Mouse (Mus musculus) midbrain, embryonic 16.5 days (tissue): ENCODE data around the gene Rpa1. TPM values are rescaled to one million over a fixed set of nuclear protein-coding genes. Genes with fewer than 3 reads are reported as not detected.

Experiments used
- ATAC-seq: fragments of 200-750 bp; cut with Nextera tagmentation; 2 replicates; pipeline ENCODE4 v1.8.0; 2017; ENCODE audit warnings: moderate TSS enrichment
- H3K27ac ChIP-seq: fragments of 300-500 bp; sonication (generic); 2 replicates; pipeline ENCODE4 v1.5.1; 2014; ENCODE audit warnings: mild to moderate bottlenecking, low read length, mixed read lengths
- H3K27me3 ChIP-seq: fragments of 300-500 bp; sonication (generic); 2 replicates; pipeline ENCODE4 v1.6.1; 2014; ENCODE audit warnings: low read depth, low read length, mixed read lengths; ENCODE audit not compliant: control insufficient read depth, insufficient read depth
- H3K36me3 ChIP-seq: fragments of 300-500 bp; sonication (generic); 2 replicates; pipeline ENCODE4 v1.6.1; 2014; ENCODE audit warnings: mild to moderate bottlenecking, low read length, moderate library complexity, mixed read lengths; ENCODE audit not compliant: control insufficient read depth, insufficient read depth
- H3K4me1 ChIP-seq: fragments of 300-500 bp; sonication (generic); 2 replicates; pipeline ENCODE4 v1.6.1; 2014; ENCODE audit warnings: mild to moderate bottlenecking, low read length, mixed read lengths; ENCODE audit not compliant: control insufficient read depth, insufficient read depth
- H3K4me2 ChIP-seq: fragments of 300-500 bp; sonication (generic); 2 replicates; pipeline ENCODE4 v1.6.1; 2014; ENCODE audit warnings: mild to moderate bottlenecking, low read length, mixed read lengths
- H3K4me3 ChIP-seq: fragments of 300-500 bp; sonication (generic); 2 replicates; pipeline ENCODE4 v1.5.1; 2014; ENCODE audit warnings: low read depth, mild to moderate bottlenecking, low read length, moderate library complexity, mixed read lengths
- H3K9ac ChIP-seq: fragments of 300-500 bp; sonication (generic); 2 replicates; pipeline ENCODE4 v1.6.1; 2014; ENCODE audit warnings: low read depth, low read length, mixed read lengths
- H3K9me3 ChIP-seq: fragments of 300-500 bp; sonication (generic); replicated peaks from 2 replicates; pipeline ENCODE4 v1.6.1; 2014; ENCODE audit warnings: mild to moderate bottlenecking, low read length, mixed read lengths; ENCODE audit not compliant: control insufficient read depth, poor library complexity, severe bottlenecking
- WGBS: fragments of 180-500 bp; shearing (Covaris S2); extraction: QIAGEN DNeasy Blood & Tissue Kit; methylation state at CpG from one replicate; pipeline ENCODE4 v1.1.7; 2014; 5-methylcytosine and 5-hydroxymethylcytosine counted together
- polyA plus RNA-seq: library from polyadenylated mRNA; unstranded; fragments of >200 nt; fragmentation: Nextera tagmentation; extraction: Ambion mirVana; gene quantifications from 2 replicates; pipeline ENCODE4 v1.2.1, GENCODE M21; 2015

Gene Rpa1
- polyA plus RNA-seq, 1 experiment from 2014 or later, result 50.7 TPM

DNA sequence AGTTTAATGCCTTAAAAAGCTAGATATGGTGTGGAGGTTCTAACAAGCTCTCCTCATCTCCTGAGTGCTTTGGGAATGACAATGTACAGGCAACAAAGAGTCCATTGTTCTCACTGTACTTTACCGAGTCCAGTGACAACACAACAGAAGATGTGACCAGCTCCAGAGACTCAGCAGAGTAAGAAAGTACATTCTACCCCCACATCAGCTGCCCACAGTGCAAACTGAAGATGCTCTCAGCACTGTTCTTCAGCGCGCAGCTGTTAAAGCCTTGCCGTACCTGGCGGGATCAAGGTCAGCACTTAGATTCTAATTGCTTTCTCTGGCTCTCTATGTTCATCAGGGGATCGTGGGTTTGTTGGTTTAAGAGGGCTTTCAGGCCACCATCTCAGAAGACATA, 36.4 kb downstream of the Rpa1 start:
- no peak overlapping the region for H3K4me2 ChIP-seq

DNA sequence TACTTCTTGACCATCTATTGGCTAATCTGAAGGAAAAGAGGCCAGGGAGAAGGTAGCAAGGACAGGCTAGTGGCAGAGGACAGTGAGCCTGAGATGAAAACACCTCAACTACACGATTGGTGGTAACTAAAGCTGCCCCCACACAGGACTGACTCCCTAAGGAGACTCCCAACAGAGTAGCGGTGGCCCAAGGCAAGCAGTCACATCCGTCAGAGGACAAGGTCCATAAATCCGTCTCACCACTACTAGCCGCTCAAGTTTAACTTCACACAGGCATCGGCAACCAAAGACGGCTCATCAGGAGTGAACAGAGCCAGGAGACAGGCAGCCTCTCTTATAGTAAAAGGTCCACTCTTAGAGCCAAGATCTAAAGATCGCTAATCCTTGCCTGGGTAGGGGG, 37.3 kb downstream of the Rpa1 start:
- H3K4me1 ChIP-seq, result no peaks in the 10 kb centered on the region
- peaks cover 6% of the 10 kb centered on the region; the same call in 1 of the 2 replicates for H3K36me3 ChIP-seq
- WGBS, result 82% methylated on average over 8 of the region's 8 CpGs

More for the DNA sequence above, 36.4 kb downstream of the Rpa1 start:
- no peaks in the 10 kb centered on the region for H3K4me1 ChIP-seq
- WGBS, result 86% methylated on average over 6 of the region's 6 CpGs
- no peaks in the 10 kb centered on the region for H3K9me3 ChIP-seq
- H3K27ac ChIP-seq, result no peak overlapping the region
- no peaks in the 10 kb centered on the region for H3K27me3 ChIP-seq
- no peak for ATAC-seq
- peaks cover 2% of the 10 kb centered on the region; the same call in 1 of the 2 replicates for H3K36me3 ChIP-seq
- no peak overlapping the region for H3K9ac ChIP-seq
- no peak overlapping the region for H3K4me3 ChIP-seq

DNA sequence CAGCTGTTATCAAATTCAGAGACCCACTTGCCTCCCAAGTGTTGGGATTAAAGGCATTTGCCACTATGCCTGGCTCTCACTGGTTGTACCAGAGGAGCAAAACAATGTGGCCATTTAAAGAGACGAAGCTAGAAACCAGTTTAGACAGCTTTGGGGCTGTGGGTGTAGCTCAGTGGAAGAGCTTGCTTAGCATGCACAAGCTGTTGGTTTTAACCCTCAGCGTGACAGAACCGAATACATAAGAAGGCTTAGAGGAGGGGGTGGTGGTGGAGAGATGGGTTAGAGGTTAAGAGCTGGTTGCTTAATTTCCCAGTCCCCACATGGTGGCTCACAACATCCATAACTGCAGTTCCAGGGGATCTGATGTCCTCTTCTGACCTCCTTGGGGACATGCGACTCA, 39.5 kb downstream of the Rpa1 start:
- Histone ChIP-seq H3K36me3 (peaks cover 6% of the 10 kb centered on the region; the same call in 1 of the 2 replicates), H3K9me3 (no peaks in the 10 kb centered on the region), H3K27me3 (no peaks in the 10 kb centered on the region), H3K4me3 (no peak overlapping the region), H3K9ac (no peak overlapping the region), H3K27ac (no peak overlapping the region), H3K4me1 (no peaks in the 10 kb centered on the region), H3K4me2 (no peak overlapping the region)
- 71% methylated on average over 4 of the region's 4 CpGs for WGBS
- no peak for ATAC-seq

More for the DNA sequence above, 37.3 kb downstream of the Rpa1 start:
- ATAC-seq, result no peak
- no peak overlapping the region for H3K4me2 ChIP-seq
- H3K9me3 ChIP-seq, result no peaks in the 10 kb centered on the region
- no peak overlapping the region for H3K9ac ChIP-seq
- no peak overlapping the region for H3K4me3 ChIP-seq
- H3K27me3 ChIP-seq, result no peaks in the 10 kb centered on the region
- no peak overlapping the region for H3K27ac ChIP-seq

DNA sequence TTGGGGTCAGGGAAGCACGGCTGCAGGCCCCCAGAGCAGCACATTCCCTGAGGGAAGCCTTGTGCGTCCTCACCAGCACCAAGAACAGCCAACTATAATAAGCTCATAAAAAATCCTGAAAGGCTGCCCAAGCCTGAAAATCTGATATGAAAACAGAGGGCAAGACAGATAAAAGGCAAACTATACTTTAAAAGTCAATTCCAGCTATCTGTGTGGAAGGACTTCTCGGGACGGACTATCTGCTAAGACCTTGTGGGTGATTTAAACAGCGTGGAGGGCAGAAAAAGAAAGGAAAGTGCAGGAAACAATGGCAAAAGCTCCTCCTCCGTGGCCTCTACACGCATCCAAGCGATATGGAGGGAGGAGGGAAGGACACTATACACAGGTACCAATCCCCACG, 43.3 kb downstream of the Rpa1 start:
- ATAC-seq, result no peak
- Histone ChIP-seq H3K27ac (no peak overlapping the region), H3K4me3 (no peak overlapping the region), H3K9me3 (no peaks in the 10 kb centered on the region), H3K9ac (no peak overlapping the region), H3K36me3 (peaks cover 7% of the 10 kb centered on the region; the same call in 1 of the 2 replicates), H3K4me2 (no peak overlapping the region), H3K27me3 (no peaks in the 10 kb centered on the region), H3K4me1 (peaks cover 12% of the 10 kb centered on the region)
- WGBS, result 80% methylated on average over 9 of the region's 9 CpGs

DNA sequence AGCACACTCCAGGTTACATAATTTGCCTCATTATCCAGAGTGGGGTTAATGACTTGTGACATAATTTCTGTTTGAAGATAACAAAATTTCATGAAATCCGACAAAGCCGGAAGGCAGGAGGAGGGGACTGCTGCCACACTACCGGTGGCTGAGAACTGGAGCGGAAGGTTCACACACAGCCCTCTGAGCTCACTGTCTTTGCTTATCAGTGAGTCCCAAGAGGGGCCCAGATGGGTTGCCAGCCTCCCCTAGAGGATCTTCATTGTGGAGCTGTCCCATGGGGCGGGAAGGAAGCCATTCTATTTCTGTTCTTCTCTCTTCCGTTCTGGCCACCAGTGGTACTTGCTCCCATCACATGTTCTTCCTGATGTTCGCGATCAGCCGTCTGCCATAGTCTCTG, 47.2 kb downstream of the Rpa1 start:
- Histone ChIP-seq H3K4me3 (no peak overlapping the region), H3K4me2 (no peak overlapping the region), H3K27me3 (no peaks in the 10 kb centered on the region), H3K9me3 (no peaks in the 10 kb centered on the region), H3K36me3 (peaks cover 3% of the 10 kb centered on the region; the same call in 1 of the 2 replicates), H3K27ac (peak overlapping the region; percentile 44), H3K4me1 (peaks cover 16% of the 10 kb centered on the region), H3K9ac (no peak overlapping the region)
- 64% methylated on average over 9 of the region's 9 CpGs for WGBS
- ATAC-seq, result no peak

DNA sequence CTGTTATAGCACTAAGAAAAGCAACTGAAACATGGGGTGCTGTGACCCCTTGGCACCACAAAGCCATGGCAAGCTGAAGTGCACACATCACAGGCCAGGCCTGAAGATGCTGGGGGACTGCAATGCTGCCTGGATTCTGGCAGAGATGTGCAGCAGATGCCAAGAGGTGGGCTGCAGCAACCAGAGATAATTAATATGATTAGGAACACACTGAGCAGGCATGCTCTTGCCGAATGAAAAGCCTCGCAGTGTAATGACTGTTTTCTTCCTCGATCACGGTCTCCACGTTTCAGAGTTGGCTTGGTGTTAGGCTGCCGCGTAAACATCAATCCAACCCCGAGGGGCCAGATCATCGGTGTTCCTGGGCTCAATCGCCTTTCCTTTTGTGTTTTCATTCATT, 48.3 kb downstream of the Rpa1 start:
- peak overlapping the region; percentile 51 for H3K27ac ChIP-seq
- H3K9ac ChIP-seq, result no peak overlapping the region
- H3K9me3 ChIP-seq, result no peaks in the 10 kb centered on the region
- peaks cover 17% of the 10 kb centered on the region for H3K4me1 ChIP-seq
- ATAC-seq, result no peak
- WGBS, result 36% methylated on average over 10 of the region's 10 CpGs
- no peaks in the 10 kb centered on the region for H3K27me3 ChIP-seq
- no peak overlapping the region for H3K4me3 ChIP-seq
- H3K36me3 ChIP-seq, result peaks cover 3% of the 10 kb centered on the region; the same call in 1 of the 2 replicates
- no peak overlapping the region for H3K4me2 ChIP-seq

DNA sequence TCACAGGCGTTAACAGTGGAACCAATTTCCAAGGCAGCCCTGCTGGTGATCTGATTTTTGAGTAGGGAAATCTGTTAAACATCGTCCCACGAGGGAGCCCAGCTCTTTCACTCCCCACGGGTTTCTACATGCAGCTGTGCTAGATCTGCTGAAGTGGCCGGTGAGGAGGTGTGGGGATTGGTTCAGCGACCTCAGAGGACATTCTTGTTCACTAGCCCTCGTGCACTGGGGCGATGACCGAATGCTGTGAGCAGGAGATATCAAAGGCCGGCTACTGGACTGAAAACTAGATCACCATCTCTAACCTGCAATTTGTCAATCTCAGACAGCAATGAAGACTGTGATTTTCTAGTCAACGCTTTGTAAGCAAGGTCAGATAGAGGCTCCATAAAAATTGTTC, 49.6 kb downstream of the Rpa1 start:
- Histone ChIP-seq H3K27ac (no peak overlapping the region), H3K36me3 (peaks cover 3% of the 10 kb centered on the region; the same call in 1 of the 2 replicates), H3K4me3 (no peak overlapping the region), H3K9ac (no peak overlapping the region), H3K4me2 (no peak overlapping the region), H3K27me3 (no peaks in the 10 kb centered on the region), H3K4me1 (peaks cover 29% of the 10 kb centered on the region), H3K9me3 (no peaks in the 10 kb centered on the region)
- 37% methylated on average over 11 of the region's 11 CpGs for WGBS
- no peak for ATAC-seq

DNA sequence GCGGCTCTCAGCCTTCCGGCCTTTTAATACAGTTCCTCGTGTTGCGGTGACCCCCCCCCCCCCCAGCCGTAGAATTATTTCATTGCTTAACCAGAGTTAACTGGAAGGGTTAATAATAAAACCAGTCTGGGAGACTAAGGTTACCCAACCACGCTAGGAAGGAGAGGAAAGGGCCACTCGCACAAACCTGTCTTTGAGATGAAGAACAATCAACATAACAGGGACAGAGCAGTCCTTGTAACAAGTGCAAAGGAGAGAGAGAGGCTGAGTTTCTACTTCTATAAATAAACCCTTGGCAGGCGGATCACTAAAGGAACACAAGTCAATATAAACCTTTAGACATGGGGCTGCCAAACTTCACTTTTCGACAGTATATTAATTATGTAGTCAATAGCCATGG, 50.5 kb downstream of the Rpa1 start:
- no peak overlapping the region for H3K27ac ChIP-seq
- 80% methylated on average over 9 of the region's 9 CpGs for WGBS
- ATAC-seq, result no peak
- H3K4me2 ChIP-seq, result no peak overlapping the region
- H3K4me3 ChIP-seq, result no peak overlapping the region
- no peaks in the 10 kb centered on the region for H3K9me3 ChIP-seq
- peaks cover 38% of the 10 kb centered on the region for H3K4me1 ChIP-seq
- no peaks in the 10 kb centered on the region for H3K27me3 ChIP-seq
- peaks cover 3% of the 10 kb centered on the region; the same call in 1 of the 2 replicates for H3K36me3 ChIP-seq
- no peak overlapping the region for H3K9ac ChIP-seq

DNA sequence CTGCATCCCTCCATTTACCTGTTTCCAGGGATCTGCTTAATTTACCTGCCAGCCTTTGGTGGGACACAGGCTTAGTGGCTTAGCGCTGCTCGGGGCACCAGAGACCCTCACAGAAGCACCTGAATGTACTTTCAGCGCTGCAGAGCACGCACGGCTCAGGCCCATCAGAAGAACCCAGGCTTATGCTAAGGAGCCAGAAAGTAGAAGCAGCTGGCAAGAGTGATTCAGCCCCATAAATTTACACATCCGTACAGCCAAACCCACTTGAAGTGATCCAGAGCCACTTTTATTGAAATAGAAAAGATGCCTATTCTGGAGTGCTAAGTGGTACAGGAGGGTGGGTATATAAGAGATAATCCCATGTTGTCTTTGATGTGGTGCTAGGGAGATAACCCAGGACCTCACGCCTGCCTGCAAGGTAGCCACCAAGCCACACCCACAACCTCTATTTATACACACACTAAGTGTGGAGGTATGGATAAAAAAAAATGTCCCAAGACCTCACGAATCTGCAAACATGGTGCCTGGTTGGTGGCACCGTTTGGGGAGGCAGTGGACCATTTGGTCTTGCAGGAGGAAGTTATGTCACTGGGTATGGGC, 51.6 kb downstream of the Rpa1 start:
- 86% methylated on average over 9 of the region's 9 CpGs for WGBS
- Histone ChIP-seq H3K4me1 (peaks cover 49% of the 10 kb centered on the region), H3K4me3 (no peak overlapping the region), H3K9me3 (no peaks in the 10 kb centered on the region), H3K27me3 (no peaks in the 10 kb centered on the region), H3K4me2 (no peak overlapping the region), H3K36me3 (no peaks in the 10 kb centered on the region), H3K27ac (no peak overlapping the region), H3K9ac (no peak overlapping the region)
- no peak for ATAC-seq
